Mouse (Mus musculus) layer of hippocampus, adult 8-10 months (tissue): ENCODE measurements around the gene Olfr1535. TPM values are rescaled to one million over a fixed set of nuclear protein-coding genes. Genes with fewer than 3 reads are reported as not detected.

Source experiments
- DNase-seq, 2 experiments: peaks; one replicate each; pipeline ENCODE4 v3.0.0; 2022; ENCODE audit warnings: low spot score in 2 of 2
- total RNA-seq, 4 experiments: library from RNA; stranded (reverse); gene quantifications; 2 replicates each; pipeline ENCODE4 v1.2.4; 2022

The Olfr1535 gene
- not detected for total RNA-seq

GRCm38 (mm10) chr13:21559793-21560192 is at the start of gene Olfr1535:
Gene Olfr1535, minus strand, starts transcription at chr13:21559893.
- DNase-seq: no peak

GRCm38 (mm10) chr13:21591618-21592017 is 31.9 kb upstream of the Olfr1535 start:
- no peak for DNase-seq

- no peak for DNase-seq
Measured at GRCm38 (mm10) chr13:21581659-21582058, 22.0 kb upstream of the Olfr1535 start, which contains the start of gene Olfr1364. Gene Olfr1364, minus strand, starts transcription at chr13:21581759.

- no peak for DNase-seq
Measured at GRCm38 (mm10) chr13:21550416-21551110, 9.1 kb downstream of the Olfr1535 start.

GRCm38 (mm10) chr13:21549487-21549886 is 10.2 kb downstream of the Olfr1535 start:
- DNase-seq: no peak

- DNase-seq: no peak
Measured at GRCm38 (mm10) chr13:21542708-21543107, 17.0 kb downstream of the Olfr1535 start, which contains the start of gene Olfr1366. Gene Olfr1366, minus strand, starts transcription at chr13:21542808.

- DNase-seq: peak; percentile 67 to 84
Measured at GRCm38 (mm10) chr13:21530781-21531201, 28.9 kb downstream of the Olfr1535 start, which contains the start of gene Zkscan8. Gene Zkscan8, minus strand, starts transcription at chr13:21531120.

- DNase-seq: no peak
Measured at GRCm38 (mm10) chr13:21530136-21530535, 29.6 kb downstream of the Olfr1535 start.

- peak; percentile 48 to 67 for DNase-seq
Measured at GRCm38 (mm10) chr13:21506221-21506649, 53.5 kb downstream of the Olfr1535 start.

Other genes with a start within 250 kb of the Olfr1535 start
- gene Gpx6, start 247.8 kb downstream of the Olfr1535 start, total RNA-seq: not detected
- gene Olfr1367, start 213.0 kb downstream of the Olfr1535 start, total RNA-seq: not detected
- gene Zscan12, start 197.1 kb downstream of the Olfr1535 start, total RNA-seq: 10 to 100 TPM in 1 of 4 experiments, 1 to 10 TPM in 3; 8.1 to 10.1 (median 8.5) TPM
- 10 to 100 TPM; 38.0 to 47.9 (median 44.9) TPM for gene Zkscan3, start 157.1 kb downstream of the Olfr1535 start, total RNA-seq
- 1 to 10 TPM; 1.4 to 2.5 (median 1.8) TPM for gene Pgbd1, start 118.8 kb downstream of the Olfr1535 start, total RNA-seq
- 10 to 100 TPM; 50.7 to 68.4 (median 61.0) TPM for gene Zscan26, start 106.2 kb downstream of the Olfr1535 start, total RNA-seq
- 1 to 10 TPM; 1.3 to 1.6 (median 1.4) TPM for gene Nkapl, start 91.4 kb downstream of the Olfr1535 start, total RNA-seq
- gene Zkscan4, start 81.0 kb downstream of the Olfr1535 start, total RNA-seq: 1 to 10 TPM; 6.0 to 6.7 (median 6.3) TPM
- not detected for gene Gm10065, start 80.5 kb downstream of the Olfr1535 start, total RNA-seq
- 10 to 100 TPM; 17.4 to 24.2 (median 20.9) TPM for gene AK157302, start 64.7 kb downstream of the Olfr1535 start, total RNA-seq
- gene Gm11273, start 58.5 kb downstream of the Olfr1535 start, total RNA-seq: 10 to 100 TPM; 47.7 to 68.8 (median 61.4) TPM
- 10 to 100 TPM; 17.9 to 21.9 (median 19.8) TPM for gene Zkscan8, start 28.8 kb downstream of the Olfr1535 start, total RNA-seq
- gene Olfr1366, start 17.1 kb downstream of the Olfr1535 start, total RNA-seq: not detected
- gene Olfr1364, start 21.9 kb upstream of the Olfr1535 start, total RNA-seq: not detected
- not detected for gene Olfr1362, start 54.1 kb upstream of the Olfr1535 start, total RNA-seq
- not detected for gene Olfr11, start 82.6 kb upstream of the Olfr1535 start, total RNA-seq
- gene Olfr1361, start 103.5 kb upstream of the Olfr1535 start, total RNA-seq: not detected
- not detected for gene Olfr1360, start 117.5 kb upstream of the Olfr1535 start, total RNA-seq
- gene Olfr1359, start 138.2 kb upstream of the Olfr1535 start, total RNA-seq: not detected
- gene Hist1h2bl, start 156.2 kb upstream of the Olfr1535 start, total RNA-seq: 10 to 100 TPM; 10.8 to 28.3 (median 22.4) TPM
- 10 to 100 TPM in 2 of 4 experiments, 1 to 10 TPM in 2; 8.1 to 36.7 (median 16.0) TPM for gene Hist1h2ai, start 156.5 kb upstream of the Olfr1535 start, total RNA-seq
- gene Hist1h3h, start 157.8 kb upstream of the Olfr1535 start, total RNA-seq: 10 to 100 TPM; 30.3 to 49.1 (median 42.8) TPM
- gene Hist1h2bm, start 162.2 kb upstream of the Olfr1535 start, total RNA-seq: 1 to 10 TPM; 2.8 to 4.8 (median 3.2) TPM
- 10 to 100 TPM; 11.6 to 17.1 (median 13.7) TPM for gene Hist1h4j, start 175.2 kb upstream of the Olfr1535 start, total RNA-seq
- gene Hist1h4k, start 190.6 kb upstream of the Olfr1535 start, total RNA-seq: 100 to 1,000 TPM; 228 to 277 (median 247) TPM
- 10 to 100 TPM in 2 of 4 experiments, 1 to 10 TPM in 2; 8.7 to 11.4 (median 9.8) TPM for gene Hist1h2ak, start 193.9 kb upstream of the Olfr1535 start, total RNA-seq
- 1 to 10 TPM in 3 of 4 experiments, not detected in 1; 6.6 to 9.1 (median 8.4) TPM for gene Hist1h2bn, start 194.2 kb upstream of the Olfr1535 start, total RNA-seq
- gene Hist1h1b, start 220.7 kb upstream of the Olfr1535 start, total RNA-seq: 1 to 10 TPM; 3.8 to 6.5 (median 5.9) TPM
- gene Hist1h3i, start 223.5 kb upstream of the Olfr1535 start, total RNA-seq: 10 to 100 TPM; 32.9 to 72.6 (median 47.3) TPM
- 1 to 10 TPM in 1 of 4 experiments, not detected in 3; 3.2 TPM for gene Hist1h2an, start 227.3 kb upstream of the Olfr1535 start, total RNA-seq
- 10 to 100 TPM in 1 of 4 experiments, 1 to 10 TPM in 3; 3.1 to 11.6 (median 5.9) TPM for gene Hist1h2bp, start 227.6 kb upstream of the Olfr1535 start, total RNA-seq